Mouse (Mus musculus): ENCODE measurements around the gene Gpld1.
"Not testable (repeated sequence)": the region's sequence is repeated elsewhere in the genome, so short reads cannot be mapped to it uniquely, and the experiment has no call there.

The Gpld1 gene

DNA sequence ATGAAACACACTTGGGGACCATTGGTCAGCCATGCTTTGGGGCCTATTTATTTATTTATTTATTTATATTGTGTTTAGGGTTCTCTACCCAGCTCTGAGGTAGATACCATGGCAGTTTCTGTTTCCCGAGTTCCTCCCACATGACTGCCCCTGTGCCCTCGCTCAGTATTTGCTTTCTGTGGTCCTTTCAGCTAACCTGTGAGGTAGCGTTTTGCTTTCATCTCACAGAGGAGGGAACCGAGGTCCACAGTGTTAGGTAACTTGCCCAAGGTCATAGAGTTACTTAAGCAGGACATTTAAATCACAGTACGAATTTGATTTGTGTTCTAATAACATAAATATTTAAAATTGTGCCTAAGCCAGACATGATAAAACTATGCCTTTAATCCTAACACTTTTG is 4.2 kb downstream of the Gpld1 start:
- no peak for DNase-seq (ENCODE audit: low read depth, low spot score)

- no peak for DNase-seq (ENCODE audit: low read depth, low spot score)
These were observed 5.9 kb downstream of the Gpld1 start for GRCm38 (mm10) chr13:24948870-24949269.

- DNase-seq (ENCODE audit: low read depth, low spot score) = no peak
These were observed 9.7 kb downstream of the Gpld1 start for GRCm38 (mm10) chr13:24952659-24953058.

- DNase-seq (ENCODE audit: low read depth, low spot score) = no peak
These were observed 12.1 kb downstream of the Gpld1 start for GRCm38 (mm10) chr13:24955091-24955490.

GRCm38 (mm10) chr13:24955500-24955899 is 12.5 kb downstream of the Gpld1 start:
- no peak for DNase-seq (ENCODE audit: low read depth, low spot score)

GRCm38 (mm10) chr13:24958671-24959070 is 15.7 kb downstream of the Gpld1 start:
- DNase-seq (ENCODE audit: low read depth, low spot score) = no peak

GRCm38 (mm10) chr13:24960084-24960483 is 17.1 kb downstream of the Gpld1 start:
- DNase-seq (ENCODE audit: low read depth, low spot score) = no peak

DNA sequence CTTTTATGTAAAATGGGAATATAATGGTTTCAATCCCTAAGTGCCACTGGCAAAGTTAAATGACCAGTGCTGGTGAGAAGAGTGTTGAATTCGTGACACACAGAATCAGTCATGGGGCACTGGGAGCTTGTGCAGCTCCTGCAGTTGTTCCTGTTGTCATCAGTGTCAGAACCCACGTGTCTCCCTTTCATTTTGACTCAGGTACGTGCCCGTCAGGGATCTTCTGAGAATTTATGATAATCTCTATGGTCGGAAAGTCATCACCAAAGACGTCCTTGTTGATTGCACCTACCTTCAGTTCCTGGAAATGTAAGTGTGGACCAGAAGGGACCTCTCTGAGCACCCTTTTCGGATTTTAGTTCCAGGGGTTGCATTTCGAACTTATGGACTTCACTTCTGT is 19.2 kb downstream of the Gpld1 start:
- peak; percentile 65 for DNase-seq (ENCODE audit: low read depth, low spot score)

DNA sequence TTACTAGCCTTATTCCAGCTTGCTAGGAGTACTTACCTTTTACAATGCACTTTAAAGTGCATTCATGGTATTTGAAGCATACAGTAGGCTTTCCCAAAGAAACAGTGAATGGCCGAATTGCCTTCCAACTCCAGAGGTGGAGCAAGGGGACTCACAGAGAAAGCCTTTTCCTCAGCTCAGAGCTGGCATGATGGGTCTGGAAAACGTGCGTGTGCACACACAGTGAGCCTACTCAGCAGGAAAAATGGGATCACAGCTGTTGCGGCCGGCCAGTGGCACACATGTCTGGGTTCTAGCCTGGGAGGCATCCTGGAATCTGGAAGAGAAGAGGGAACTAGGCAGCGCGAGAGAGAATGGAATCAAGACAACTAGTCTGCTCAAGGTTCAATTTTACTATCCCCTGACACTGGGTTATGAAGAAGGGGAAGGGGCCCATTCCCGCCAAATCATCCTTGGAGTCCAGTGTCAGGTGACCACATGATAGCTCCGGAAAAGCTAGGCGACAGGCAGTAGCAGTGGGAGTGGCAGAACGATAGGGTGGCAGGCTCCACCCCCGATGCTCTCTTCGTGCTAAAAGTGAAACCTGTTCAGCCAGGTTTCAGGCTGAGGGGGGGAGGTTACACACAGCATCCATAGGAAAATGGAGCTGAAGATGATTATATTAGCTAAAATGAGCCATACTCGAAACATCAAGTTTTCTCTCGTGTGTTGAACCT is 22.3 kb downstream of the Gpld1 start:
- peak; percentile 75 for DNase-seq (ENCODE audit: low read depth, low spot score)

DNA sequence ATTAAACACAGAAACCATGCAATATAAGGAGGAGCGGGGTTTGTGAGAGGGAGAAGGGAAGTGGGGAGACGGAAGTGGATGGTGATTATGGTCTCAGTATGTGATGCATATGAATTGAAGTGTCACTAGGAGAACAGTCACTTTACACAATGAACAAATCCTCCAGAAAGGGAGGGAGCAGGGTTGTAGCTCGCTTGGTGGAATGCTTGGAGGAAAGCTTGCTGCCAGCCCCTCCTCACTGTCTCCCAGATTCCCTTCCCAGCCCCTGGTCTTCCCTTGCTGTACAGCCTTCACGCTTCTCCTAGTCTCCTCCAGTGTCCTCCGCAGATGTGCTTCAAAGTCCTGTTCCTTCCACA is 22.9 kb downstream of the Gpld1 start:
- no peak for DNase-seq (ENCODE audit: low read depth, low spot score)

DNA sequence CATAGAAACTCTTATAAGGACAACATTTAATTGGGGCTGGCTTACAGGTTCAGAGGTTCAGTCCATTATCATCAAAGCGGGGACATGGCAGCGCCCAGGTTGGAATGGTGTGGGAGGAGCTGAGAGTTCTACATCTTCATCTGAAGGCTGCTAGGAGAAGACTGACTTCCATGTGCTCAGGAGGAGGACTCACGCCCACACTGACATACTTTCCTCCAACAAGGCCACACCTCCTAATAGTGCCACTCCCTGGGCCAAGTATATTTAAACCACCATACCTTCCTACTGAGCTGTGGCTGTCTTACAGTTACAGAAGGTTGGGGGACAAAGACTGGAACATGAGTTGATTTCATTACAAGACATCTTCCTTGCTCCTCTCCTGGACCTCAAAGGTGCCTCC is 28.8 kb downstream of the Gpld1 start:
- not testable (repeated sequence) for DNase-seq (ENCODE audit: low read depth, low spot score)

DNA sequence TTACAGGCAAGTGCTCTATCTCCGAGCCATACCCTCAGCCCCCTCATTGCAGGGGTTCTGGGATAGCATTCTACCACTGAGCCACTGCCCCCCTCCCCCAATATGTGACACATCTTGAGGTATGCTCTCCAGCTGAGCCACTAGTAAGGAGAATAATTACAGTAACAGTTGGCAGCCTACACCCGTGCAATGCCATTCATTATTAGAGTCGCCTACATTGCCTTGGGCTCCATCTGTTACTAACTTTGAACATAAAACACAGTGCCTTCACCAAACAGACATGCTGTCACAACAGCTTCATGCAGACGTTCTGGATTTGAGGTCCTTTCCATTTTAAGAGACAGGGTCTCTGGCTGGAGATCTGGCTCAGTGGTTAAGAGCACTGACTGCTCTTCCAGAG is 33.4 kb downstream of the Gpld1 start:
- no peak for DNase-seq (ENCODE audit: low read depth, low spot score)

DNA sequence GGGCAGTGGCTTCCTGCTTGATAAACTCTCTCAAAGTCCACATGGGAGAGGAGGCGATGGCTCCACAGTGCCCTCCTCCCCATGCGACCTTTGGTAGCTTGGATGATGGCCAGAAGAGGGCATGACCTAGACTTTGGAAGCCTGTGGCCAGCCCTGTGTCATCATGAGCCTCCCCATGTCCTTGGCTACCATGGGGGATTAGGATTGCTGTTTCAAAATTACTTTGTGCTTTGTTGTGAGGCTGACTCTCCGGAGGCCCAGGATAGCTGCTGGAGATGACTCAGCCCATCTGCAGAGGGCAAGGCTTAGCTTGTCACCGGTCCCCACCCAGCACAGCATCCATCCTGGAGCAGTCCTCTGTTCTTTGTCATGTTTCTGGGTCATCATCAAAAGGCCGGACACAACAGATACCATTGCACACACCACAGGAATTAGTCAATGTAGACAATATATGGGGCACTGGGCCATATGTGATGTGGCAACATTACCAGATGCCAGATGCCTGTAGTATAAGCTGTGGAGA is 34.9 kb downstream of the Gpld1 start:
- no peak for DNase-seq (ENCODE audit: low read depth, low spot score)

DNA sequence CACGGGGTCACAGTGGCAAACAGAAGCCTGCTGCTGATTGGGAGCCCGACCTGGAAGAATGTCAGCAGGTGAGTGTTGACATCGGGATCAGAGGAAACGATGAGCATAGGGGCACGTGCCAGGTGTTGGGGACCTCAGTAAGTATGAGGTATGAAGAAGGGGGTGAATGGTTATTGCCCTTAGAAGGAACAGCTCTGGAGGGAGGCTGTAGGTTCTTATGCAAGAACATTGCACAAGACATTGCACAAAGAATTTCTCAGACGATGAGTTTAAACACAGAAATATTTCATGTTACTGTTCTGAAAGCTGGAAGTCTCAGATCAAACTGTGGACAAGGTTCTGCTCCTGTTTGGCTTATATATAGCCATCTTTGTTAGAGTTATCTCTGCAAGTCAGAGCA is 38.1 kb downstream of the Gpld1 start:
- no peak for DNase-seq (ENCODE audit: low read depth, low spot score)

GRCm38 (mm10) chr13:24985435-24985834 is 42.5 kb downstream of the Gpld1 start:
- no peak for DNase-seq (ENCODE audit: low read depth, low spot score)

GRCm38 (mm10) chr13:24988391-24988790 is 45.4 kb downstream of the Gpld1 start:
- peak; percentile 45 for DNase-seq (ENCODE audit: low read depth, low spot score)

DNA sequence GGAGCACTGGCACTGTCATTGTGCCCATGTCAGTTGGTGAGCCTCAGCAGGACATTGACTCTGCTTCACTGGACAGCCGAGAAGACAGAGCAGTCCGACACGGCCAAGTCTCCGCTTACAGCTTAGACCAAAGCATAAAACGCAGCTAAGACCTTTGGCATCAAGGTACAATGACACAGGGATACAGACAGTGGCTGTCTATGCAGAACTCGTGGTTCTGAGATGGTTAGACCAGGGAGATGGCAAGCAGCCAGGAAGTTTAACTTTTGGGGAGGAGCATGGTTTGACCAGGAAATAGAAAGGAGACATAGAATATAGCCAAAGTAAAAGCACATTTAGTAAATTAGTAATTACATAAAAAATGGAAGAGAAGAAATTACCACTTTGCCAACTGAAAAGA is 46.1 kb downstream of the Gpld1 start:
- no peak for DNase-seq (ENCODE audit: low read depth, low spot score)

DNA sequence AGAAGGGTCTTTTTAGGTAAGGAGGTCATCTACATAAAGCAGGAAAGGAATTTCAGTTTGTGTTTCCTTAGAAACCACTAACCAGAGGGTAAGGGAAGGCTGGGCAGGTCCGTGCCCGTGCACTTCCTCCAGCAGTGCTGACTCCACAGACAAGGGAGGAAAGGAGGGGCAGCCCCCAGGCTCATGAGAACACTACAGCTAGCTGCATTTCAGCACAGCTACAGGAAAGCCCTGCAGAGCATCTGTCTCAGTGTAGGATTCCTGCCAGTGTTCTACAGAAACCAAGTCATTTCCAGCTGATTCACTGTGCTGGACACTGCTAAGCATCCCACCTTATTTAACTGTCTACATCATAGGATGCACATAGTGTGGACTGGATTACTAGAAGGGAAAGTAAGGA is 50.2 kb downstream of the Gpld1 start:
- no peak for DNase-seq (ENCODE audit: low read depth, low spot score)

DNA sequence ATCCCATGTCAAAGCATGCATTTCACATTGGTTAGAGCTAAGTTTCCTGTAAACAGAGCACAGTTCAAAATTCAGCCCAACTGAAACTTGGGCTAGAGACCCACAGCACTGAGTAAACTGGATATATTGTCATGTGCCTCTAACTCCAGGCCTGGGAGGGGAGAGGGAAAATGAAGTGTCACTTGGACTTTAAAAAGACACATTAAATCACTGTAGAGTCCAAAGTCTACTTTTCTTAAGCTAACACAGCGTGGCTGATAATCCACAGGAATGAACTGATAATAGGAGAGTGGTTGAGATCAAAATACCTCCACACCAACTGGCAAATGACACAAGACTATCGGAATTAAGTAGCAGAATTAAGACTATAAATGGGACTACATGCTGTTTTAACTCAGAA is 56.6 kb downstream of the Gpld1 start:
- no peak for DNase-seq (ENCODE audit: low read depth, low spot score)

DNA sequence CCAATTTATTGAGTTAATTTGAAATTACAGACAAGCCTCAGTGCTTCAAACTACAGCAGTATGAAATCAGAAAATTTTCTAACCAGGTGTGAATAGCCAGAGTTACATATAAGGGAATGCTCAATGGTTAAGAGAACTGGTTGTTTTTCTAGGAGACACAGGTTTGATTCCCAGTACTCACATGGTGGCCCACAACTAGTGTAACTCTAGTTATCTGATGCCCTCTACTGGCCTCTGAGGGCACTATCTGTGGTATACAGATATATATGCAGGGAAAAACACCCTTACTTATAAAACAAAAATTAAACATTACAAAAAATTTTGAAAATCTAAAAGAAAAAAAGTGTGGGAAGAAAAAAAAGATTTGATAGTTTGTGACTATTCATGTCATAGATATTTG is 60.0 kb downstream of the Gpld1 start:
- no peak for DNase-seq (ENCODE audit: low read depth, low spot score)

DNA sequence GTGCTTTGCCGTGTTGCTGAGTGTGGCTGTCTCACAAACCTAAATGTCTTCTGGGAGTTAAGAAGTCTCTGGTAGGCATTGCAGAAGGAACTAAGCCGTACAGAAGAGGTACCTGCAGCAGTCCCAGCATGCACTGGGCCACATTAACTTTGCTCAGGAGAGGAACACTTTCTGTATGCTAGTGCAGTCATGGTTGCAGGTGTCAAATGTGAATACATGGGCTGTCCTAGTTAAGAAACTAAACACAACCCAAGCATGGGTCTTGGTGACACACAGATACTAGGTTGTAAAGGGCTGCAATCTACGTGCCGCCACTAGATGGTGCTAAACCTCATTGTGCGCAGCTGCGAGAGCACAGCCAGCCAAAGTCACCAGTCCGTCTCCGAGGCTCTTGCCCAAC is 64.2 kb downstream of the Gpld1 start:
- no peak for DNase-seq (ENCODE audit: low read depth, low spot score)

- no peak for DNase-seq (ENCODE audit: low read depth, low spot score)
These were observed 75.4 kb downstream of the Gpld1 start for GRCm38 (mm10) chr13:25018316-25018715.

- DNase-seq (ENCODE audit: low read depth, low spot score) = peak; percentile 91
These were observed 77.0 kb downstream of the Gpld1 start, which contains the start of gene Mrs2 for GRCm38 (mm10) chr13:25019793-25020539. Mrs2 (minus strand) TSS chr13:25020379.

Measured in CD4-positive helper T cell, adult 2 months (primary cell).